Mouse (Mus musculus): ENCODE measurements around the gene Iapp.

- TF ChIP-seq USF1 (IDR thresholded peaks at IDR 0.05; ENCODE audit: low read depth) (no peak), CTCF (IDR thresholded peaks at IDR 0.05; ENCODE audit: control insufficient read depth, insufficient read depth, insufficient read length) (no peak)
These were observed 18.9 kb downstream of the Iapp start for GRCm38 (mm10) chr6:142317106-142317505.

Data from C2C12 (cell line).